Comparison of ENCODE assay signal across 11 mouse cellular contexts in genomic region chr19:45230848-45231382, GRCm38 (mm10). TPM values are rescaled to one million over a fixed set of nuclear protein-coding genes. Genes with fewer than 3 reads are reported as not detected.
A peak's percentile ranks its signal among the peaks of the same experiment; 100 is the strongest.
DNase-seq lines count a peak whose midpoint lies in the region; ATAC-seq lines count a peak whose summit lies in the region.
"Had no signal": no experiment of that assay in that cellular context is flagged by ENCODE, and none has a peak within 500 bp of the region (broad histone marks: within the 10 kb centered on the region; RNA-seq: fewer than 3 reads in every experiment).

No protein-coding gene starts in this region.

- H3K27ac ChIP-seq in heart, embryonic 11.5 days (ENCODE audit: low read depth, low read length), result no peak overlapping the region
- no peak overlapping the region for H3K27ac ChIP-seq in limb, embryonic 15.5 days
- H3K27ac ChIP-seq: layer of hippocampus, adult 2 months had no signal

- peaks cover 93% of the 10 kb centered on the region for H3K27me3 ChIP-seq in heart, embryonic 11.5 days (ENCODE audit: control insufficient read depth, insufficient read depth, low read length)
- peaks cover 97% of the 10 kb centered on the region for H3K27me3 ChIP-seq in limb, embryonic 15.5 days

- no peak overlapping the region for H3K9ac ChIP-seq in heart, embryonic 11.5 days (ENCODE audit: low read depth, low read length)
- H3K9ac ChIP-seq in limb, embryonic 15.5 days, result no peak overlapping the region

- no peaks in the 10 kb centered on the region for H3K36me3 ChIP-seq in heart, embryonic 11.5 days (ENCODE audit: control insufficient read depth, insufficient read depth, low read length)
- no peaks in the 10 kb centered on the region for H3K36me3 ChIP-seq in limb, embryonic 15.5 days

- no peak for ATAC-seq in heart, embryonic 11.5 days (replicated peaks; ENCODE audit: insufficient number of reproducible peaks, low FRiP score, low TSS enrichment)
- no peak for ATAC-seq in limb, embryonic 15.5 days (ENCODE audit: insufficient number of reproducible peaks, low FRiP score, low TSS enrichment, low read depth)

- H3K4me1 ChIP-seq in heart, embryonic 11.5 days (ENCODE audit: control insufficient read depth, insufficient read depth, low read length), result peaks cover 19% of the 10 kb centered on the region
- peaks cover 50% of the 10 kb centered on the region for H3K4me1 ChIP-seq in limb, embryonic 15.5 days

- 0% methylated on average over 35 of the region's 51 CpGs for WGBS in heart, embryonic 11.5 days (ENCODE audit: insufficient replicate concordance)
- WGBS in limb, embryonic 15.5 days, result under 1% methylated on average over 39 of the region's 51 CpGs

- H3K4me3 ChIP-seq in heart, embryonic 11.5 days (ENCODE audit: low read depth, low read length), result peak overlapping the region; percentile 19
- H3K4me3 ChIP-seq in limb, embryonic 15.5 days, result peak overlapping the region; percentile 27
- H3K4me3 ChIP-seq: layer of hippocampus, adult 2 months had no signal

- DNase-seq in heart, postnatal 14 days, result no peak
- peak; percentile 48 for DNase-seq in retina, postnatal 1 day
- no peak for DNase-seq in retina, embryonic 14.5 days (ENCODE audit: low spot score)
- no peak for DNase-seq in left cerebral cortex, adult 9 months (ENCODE audit: low spot score in 2 of 2)
- DNase-seq in gastrocnemius, postnatal 4 days (ENCODE audit: low spot score in 2 of 2), result no peak
- no peak for DNase-seq in urinary bladder, postnatal 10 days (ENCODE audit: low spot score)
- DNase-seq: right cerebral cortex, postnatal 4 days had no signal

- H3K9me3 ChIP-seq in heart, embryonic 11.5 days (replicated peaks; ENCODE audit: control insufficient read depth, low read length), result no peaks in the 10 kb centered on the region
- no peaks in the 10 kb centered on the region for H3K9me3 ChIP-seq in limb, embryonic 15.5 days
- H3K9me3 ChIP-seq: megakaryocyte, embryonic 14.5 days had no signal

- intact Hi-C loops in heart, postnatal 14 days (cut with DNase I), result loop anchor here (5.0 kb wide), 2 partner anchors 474 to 489 kb away; partner anchors contain the start of gene Pax2

- H3K4me2 ChIP-seq in heart, embryonic 11.5 days, result peak overlapping the region; percentile 33
- H3K4me2 ChIP-seq in limb, embryonic 15.5 days, result peak overlapping the region; percentile 41

RNA-seq across cellular contexts. Expression of gene Lbx1, which starts 4.7 kb away (rescaled TPM):
- polyA plus RNA-seq in heart, embryonic 11.5 days (2014; fragmentation: Nextera tagmentation; extraction: Ambion mirVana), result 0.08 and 0.16 TPM in 2 replicates
- not detected for total RNA-seq in heart, postnatal 14 days (2021)
- 0.64 and 1.5 TPM in 2 replicates for polyA plus RNA-seq in limb, embryonic 15.5 days (2015; fragmentation: Nextera tagmentation; extraction: Ambion mirVana)
- 10 to 100 TPM; 24.2 to 26.0 TPM for total RNA-seq in gastrocnemius, postnatal 4 days (2021)
- total RNA-seq: layer of hippocampus, adult 2 months had no signal

Comparison
In these comparisons a context has a peak if more than half of its experiments do, and no peak if none do; other contexts are left out.
1. RNA of gene Lbx1, which starts 4.7 kb away (total RNA-seq): 24.2 to 26.0 TPM in gastrocnemius, postnatal 4 days; not detected in heart, postnatal 14 days; every median in the first group is over 10 times any median in the second.